Mouse (Mus musculus): ENCODE results near the gene Cmya5.

Gene Cmya5

DNA sequence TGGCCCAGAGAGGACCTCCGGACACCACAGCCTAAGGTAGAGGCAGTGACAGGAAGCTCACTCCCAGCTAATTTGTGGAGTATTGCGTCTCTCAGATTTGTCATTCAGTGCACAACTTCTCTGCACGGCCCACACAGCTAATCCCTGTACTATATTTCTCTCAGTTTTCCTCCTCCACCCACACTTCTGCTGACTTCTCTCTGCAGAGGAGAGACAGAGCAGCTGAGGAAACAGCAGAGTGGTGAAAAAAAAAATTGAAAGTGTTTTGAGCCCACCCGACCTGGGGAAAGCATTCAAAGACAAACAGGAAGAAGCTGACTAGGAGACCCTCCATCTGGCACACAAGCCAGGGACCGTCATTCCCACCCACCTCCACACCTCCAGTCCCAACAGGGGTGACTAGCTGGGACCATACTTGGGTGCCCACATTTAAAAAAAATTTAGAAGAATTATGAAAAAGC lies 85.9 kb downstream of the Cmya5 start:
- no peak for DNase-seq

DNA sequence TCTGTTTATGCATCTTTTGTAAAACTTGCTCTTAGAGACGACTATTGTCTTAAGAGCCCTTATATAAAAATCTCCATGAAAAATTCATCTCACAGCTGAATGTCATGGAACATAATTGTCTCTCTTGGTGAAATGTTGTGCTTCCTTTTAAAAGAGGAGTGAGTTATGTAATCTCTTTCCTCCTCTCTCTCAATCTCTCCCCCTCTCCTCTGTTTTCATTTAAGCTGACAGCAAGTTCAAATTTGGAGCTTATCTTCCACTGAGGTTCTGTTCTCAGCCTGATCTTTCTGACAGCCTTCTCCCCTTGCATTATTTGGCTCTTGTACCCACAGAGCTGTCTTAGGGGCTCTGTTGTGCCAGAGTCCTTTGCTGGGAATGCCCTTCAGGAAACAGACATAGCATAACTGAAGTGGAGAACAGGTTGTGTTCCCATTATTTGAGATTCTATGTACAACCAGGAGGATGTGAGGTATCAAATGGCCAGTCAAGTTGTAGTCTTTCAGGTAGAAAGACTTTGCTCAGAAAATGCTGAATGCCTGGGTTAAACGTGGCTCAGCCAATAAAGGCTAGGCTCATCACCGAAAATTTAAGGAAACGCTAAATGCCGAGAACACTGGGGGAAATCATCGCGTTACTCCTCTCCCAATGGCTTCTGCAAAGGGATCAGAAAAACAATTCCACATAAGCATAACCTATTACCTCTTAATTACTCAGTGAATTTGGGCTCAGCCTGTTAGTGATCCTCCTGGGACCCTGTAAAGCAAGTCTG lies 86.8 kb downstream of the Cmya5 start:
- no peak for DNase-seq

DNA sequence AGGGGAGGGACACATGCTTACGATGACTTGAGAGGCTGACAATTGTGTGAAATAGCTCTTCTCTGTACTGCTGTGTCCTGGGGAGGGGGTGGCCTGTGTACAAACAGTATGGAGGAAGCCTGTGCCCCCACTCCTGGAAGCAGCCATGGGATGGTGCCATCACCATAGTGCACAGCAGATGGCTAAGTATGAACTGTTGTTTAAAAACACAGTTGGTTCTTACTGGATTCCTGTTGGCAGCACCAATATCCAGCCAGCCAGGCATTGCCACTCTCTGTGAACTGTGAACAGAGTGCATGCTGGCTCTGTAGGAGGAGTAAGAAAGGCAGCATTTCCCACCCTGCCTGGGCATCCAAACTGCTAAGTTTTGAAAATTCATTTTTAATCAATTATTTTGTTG lies 88.4 kb downstream of the Cmya5 start:
- no peak for DNase-seq

DNA sequence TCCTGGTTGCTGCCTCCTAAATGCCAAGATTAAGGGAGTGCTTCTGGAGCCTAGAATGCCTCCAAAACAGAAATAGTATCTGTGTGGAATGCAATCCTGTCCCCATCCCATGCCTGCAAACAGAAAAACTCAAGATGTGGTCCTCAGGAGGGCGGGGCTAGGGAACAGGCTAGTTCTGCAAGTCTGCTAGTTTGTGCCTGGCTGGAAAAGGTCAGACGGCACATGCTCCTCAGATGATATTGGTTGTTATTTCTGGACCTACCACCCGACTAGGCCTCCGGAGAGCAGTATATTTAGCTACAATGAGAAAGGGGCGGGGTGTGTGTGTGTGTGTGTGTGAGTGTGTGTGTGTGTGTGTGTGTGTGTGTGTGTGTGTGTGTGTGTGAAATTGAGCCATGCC lies 93.0 kb downstream of the Cmya5 start:
- DNase-seq: no peak

DNA sequence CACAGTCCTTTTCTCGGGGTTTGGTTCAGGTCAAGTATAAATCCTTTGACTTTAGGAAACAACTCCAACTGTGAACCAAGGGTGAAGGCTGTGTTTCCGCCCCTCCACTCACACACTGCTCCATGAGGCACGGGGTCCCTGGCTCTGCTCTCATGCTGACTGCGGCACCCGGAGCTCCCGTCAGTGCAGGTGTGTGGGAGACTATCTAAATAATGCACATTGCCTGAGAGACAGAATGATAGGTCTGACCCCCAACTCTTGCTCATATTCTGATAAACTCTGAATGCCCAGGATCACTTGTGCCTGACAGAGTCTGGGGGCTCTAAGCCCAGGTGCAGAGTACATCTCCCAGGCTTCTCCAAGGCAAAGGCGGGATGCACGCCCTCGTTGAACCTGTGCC lies 103.5 kb downstream of the Cmya5 start:
- no peak for DNase-seq

DNA sequence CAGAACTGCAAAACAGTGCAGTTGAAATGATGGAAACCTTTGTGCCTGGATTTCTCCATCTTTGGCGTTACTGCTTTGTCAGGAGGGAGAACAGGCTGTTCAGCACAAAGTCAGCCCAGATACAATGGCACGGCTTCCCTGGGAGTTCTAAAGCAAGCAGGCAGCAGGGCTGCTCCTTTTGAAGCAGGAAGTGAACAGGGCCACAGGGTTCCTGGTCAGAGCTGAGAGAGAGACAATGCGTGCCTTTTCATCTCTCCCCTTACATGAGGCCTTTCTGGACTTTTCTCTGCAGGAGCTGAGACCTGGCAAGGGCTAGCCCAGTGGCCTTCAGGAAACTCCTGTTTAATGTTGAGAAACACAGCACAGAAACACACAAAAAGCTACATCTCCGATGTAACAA lies 108.3 kb downstream of the Cmya5 start:
- DNase-seq: no peak

DNA sequence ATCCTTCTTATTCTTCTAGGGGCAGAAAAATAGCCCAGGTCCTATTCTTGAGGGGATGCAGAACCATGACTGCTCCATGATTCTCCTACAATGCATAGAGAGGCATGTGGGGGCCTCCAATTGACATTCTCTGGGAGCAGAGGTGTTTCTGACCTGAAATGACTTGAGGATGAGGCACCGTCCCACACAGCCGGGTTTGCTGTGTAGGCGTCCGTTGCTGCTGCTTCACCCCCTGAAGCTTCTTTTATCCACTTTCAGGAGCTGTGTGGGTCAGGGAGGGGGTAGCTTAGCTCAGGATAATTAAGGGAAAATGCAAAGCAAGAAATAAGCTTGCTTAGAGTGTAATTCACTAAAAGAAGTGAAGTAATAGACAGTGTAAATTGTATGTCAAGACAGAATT lies 115.2 kb downstream of the Cmya5 start:
- DNase-seq: no peak

DNA sequence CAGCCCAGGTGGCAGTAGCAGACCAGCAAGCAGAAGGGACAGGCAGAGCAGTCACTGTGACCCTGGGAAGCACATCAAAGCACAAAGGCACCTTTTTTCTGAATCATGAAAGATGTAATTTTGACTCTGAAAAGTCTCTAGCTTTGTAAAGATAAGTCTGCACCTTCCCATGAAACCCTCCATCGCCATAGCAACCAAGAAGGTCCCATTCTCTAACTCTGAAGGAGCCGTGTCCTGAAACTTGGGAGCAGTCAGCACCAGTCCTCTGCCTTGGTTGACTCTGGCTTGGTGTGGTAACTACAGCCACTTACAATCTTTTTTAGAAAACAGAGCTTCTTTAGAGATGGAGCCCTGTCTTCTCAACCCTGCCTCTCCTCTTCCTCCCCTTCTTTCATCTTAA lies 119.7 kb downstream of the Cmya5 start:
- DNase-seq: no peak

DNA sequence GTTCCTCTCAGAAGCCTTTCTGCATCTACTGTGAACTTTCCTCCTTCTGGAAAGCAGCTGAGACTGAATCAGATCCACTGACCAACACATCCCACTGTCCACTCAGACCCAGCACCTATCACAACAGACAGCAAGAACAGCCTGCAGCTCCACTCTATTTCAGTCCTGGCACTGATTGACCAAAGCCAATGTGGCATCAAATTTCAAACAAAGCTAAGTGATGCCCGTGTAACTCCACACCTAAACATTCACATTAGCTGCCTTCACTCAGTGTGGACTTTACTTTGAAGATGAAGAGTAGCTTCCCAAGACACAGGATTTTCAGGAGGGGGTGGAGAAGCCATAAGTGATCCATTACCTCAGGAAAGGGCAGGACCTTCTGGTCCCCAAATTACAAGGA lies 122.4 kb downstream of the Cmya5 start:
- no peak for DNase-seq

DNA sequence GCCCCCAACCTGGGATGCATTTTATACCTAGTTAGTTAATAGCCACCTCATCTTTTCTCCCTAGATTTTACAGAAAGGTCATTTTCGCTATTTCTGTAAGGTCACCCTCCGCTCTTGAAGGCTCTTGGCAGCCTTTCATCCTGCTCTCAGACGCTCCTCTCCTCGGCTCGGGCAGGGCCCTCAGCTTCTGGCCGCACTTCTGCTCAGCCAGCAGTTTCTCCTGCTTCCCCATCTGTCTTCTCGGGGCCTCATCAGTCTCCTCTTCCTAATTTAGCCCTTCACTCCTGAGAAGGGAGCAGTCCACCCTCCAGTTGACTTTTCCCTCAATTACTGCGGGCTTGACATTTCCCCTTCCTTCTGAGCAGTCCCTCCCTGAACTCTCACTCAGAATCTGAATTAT lies 131.6 kb downstream of the Cmya5 start:
- no peak for DNase-seq

DNA sequence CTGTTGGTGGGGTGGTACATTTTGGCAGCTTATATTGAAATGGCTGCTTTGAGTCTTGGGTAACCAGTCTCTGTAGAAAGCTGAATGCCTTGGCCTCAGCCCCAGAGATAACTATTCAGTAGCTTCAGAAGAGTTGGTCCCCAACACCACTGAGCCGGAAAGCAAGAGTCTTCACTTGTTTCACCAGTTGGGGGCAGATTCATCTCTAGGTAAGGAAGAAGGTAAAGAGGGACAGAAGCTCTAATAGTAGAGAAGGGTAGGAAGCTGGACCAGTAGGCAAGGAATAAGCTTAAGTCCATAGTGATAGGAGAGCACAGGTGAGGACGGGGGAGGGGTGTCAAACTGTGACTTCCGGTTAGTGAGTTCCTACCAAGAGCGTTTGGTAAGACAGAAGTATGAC lies 133.2 kb downstream of the Cmya5 start:
- no peak for DNase-seq

DNA sequence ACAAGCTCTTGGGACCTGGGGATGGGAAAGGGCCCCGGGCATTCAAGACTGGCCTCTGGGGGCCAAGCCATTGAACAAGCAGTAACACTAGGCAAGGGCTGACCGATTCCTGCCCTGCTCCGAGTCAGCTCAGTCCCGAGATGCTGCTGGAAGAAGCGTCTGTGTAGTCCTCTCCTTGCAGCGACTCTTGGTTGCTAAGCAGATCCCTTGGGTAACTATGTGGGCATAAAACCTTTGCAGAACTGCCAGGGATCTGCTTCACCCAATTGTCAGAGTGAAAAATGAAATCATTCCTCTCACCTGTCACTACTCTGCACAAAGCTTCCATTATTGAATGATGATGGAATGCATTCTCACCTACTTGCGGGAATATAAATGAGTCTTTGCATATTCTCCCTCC lies 134.0 kb downstream of the Cmya5 start:
- DNase-seq: no peak

DNA sequence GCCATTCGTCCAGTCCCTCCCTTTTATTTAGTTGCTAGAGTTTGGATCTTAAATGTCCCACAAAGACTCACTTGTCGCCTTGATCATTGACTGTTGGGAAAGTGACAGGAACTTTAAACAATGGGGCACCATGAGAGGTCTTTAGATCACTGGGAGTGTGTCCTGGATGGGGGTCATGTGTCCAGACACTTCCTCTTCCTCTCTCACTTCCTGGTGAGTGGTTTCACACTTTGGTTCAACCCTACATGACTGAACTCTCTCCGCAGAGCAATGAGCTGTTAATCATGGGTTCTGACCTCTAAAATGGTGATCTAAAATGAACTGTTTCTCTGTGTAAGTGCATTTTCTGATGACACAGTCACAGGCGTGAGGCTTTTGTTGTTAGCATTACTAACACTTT lies 137.4 kb downstream of the Cmya5 start:
- DNase-seq: no peak

DNA sequence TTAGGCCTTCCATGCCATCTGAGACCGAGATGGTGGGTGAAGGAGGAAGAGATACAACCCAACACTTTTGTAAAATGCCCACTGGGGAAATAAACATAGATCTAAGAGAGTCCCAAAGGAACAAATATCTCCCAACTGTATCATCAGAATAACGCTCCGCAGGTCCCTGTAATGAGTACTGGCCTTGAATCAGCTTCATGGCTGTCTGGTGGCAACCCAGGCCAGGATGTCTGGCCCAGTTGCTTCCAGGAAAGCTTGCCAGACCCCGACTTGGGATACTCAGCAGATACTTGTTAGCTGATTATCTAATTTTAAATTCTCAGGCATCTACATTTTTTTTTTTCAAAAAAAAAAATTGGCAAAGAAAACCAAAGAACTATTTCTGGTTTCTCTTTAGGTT lies 138.2 kb downstream of the Cmya5 start:
- no peak for DNase-seq

DNA sequence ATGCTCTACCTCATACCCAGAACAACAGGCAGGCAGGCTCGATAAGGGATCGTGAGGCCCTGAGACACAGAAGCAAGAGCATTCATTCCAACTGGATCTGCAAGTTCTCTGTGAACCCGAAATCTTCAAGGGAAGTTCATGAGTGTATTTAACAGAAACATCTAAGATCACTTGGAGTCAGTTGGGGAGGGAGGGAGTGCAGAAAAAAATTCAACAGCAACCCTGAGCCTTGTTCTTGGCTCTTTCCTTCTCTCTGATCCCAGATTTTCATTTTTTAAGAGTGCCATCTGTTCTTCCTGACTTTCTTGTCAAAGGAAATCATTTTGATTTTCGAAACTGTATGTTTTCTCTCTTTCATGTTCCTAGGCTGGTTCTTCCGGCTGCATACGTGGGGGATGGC lies 140.5 kb downstream of the Cmya5 start:
- DNase-seq: no peak

DNA sequence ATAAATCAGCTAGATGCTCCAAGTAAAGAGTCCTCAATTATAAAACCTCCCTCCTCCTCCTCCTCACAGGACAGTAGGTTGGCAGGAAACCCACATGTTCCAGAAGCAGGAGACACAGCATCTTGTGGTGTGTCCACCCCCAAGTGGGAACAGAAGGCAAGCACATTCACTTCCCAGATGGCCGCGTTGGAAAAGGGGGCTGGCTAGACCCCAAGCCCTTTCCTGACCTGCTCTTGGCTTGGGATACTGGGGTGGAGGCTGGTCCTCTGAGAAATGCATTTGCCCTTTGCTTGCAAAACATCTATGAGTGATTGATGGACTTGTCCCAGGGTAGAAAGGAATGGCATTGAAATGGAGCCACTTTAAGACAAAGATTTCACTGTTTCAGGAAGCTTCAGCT lies 142.1 kb downstream of the Cmya5 start:
- no peak for DNase-seq

DNA sequence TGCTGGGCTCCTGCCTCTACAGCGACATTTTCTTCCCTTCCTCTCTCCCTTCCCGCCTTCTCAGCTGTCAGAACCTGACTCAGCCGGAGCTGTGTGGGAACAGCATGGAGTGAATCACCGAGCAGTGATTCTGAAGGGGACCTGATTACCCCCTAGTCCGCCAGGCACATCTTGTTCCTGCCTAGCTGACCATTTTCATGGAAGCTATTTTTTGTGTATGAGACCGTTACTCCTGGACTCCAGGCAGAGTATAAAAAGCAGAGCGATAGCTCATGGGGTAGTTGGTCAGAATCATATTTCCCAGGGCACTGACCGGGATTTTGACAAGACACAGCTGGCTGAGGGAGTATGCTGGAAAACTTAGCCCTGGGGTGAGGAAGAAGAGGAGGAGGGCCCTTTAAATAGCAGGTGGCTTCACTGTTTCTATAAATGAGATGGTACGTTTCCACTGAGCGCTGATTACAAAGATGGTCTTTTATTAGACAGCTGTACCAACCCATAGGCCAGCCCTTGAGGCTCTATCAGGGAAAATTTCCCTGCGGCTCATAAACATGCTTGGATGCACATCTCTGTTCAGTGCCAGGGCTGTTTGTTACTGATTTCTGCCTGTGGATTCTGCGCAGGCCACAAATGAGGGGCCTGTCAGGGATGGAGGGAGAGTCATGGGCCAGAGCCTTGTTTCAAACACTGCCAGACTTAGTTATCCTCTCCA lies 143.7 kb downstream of the Cmya5 start:
- no peak for DNase-seq

DNA sequence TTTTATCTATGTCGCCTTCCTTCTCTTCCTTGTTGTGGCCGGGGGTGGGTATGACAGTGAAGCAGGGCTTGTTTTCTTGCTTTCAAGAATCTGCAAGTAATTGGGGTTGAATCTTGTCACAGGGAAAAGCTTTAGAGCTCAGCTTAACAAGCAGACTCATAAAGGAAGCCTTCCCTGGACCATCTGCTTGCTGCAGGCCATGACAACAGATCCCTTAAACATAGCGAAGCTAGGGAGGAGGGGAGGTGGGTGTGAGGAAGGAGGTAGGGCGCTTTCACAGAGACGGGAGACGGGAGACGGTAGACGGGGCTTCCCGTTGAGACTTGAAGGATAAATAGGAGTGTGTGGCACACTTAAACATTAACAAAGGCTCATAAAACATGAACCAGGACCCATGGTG lies 144.7 kb downstream of the Cmya5 start:
- no peak for DNase-seq

DNA sequence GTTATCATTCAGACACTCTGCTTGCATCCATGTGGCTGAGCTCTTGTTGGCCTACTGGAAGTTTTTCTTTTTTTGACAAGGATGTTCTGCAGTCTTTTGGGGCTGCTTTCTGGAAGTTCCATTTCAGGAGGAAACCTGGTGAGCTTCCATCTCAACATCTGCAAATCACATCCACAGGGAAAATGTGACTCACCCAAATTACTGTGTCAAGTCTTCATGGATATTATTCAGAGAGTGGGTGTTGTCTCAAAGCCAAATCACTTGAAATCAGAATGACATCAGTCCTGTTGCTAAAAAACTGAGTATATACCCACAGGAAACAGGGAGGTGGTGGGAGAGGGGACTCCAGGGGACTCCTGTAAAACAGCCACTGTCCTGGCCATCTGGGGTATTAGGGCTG lies 149.8 kb downstream of the Cmya5 start:
- DNase-seq: no peak

DNA sequence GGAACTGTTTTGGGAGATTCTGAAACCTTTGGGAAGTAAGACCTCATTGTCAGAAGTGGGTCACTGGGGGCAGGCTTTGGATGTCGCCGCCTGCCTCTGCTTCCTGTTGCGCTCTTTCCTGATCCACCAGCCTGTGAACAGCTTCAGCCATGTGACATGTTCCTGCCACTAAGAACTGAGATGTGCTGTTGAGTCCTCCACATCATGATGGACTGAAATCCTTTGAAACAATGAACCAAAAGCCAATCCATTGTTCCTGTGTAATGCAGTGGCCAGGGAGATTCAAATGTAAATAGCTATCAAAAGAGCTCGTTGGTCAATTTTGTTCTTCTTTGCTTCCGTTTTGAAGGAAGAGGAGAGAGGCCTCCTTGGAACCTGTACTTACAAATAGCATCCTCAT lies 151.7 kb downstream of the Cmya5 start:
- no peak for DNase-seq

Data from cerebellum, adult 11-12 months (tissue).